Mouse (Mus musculus): ENCODE measurements at regions not wholly inside any gene's neighbourhood (a gene's known extent, or its start where the extent isn't known, plus 50 kb on each side); places are given as distances from the start of the nearest gene placed in this dataset.

DNA sequence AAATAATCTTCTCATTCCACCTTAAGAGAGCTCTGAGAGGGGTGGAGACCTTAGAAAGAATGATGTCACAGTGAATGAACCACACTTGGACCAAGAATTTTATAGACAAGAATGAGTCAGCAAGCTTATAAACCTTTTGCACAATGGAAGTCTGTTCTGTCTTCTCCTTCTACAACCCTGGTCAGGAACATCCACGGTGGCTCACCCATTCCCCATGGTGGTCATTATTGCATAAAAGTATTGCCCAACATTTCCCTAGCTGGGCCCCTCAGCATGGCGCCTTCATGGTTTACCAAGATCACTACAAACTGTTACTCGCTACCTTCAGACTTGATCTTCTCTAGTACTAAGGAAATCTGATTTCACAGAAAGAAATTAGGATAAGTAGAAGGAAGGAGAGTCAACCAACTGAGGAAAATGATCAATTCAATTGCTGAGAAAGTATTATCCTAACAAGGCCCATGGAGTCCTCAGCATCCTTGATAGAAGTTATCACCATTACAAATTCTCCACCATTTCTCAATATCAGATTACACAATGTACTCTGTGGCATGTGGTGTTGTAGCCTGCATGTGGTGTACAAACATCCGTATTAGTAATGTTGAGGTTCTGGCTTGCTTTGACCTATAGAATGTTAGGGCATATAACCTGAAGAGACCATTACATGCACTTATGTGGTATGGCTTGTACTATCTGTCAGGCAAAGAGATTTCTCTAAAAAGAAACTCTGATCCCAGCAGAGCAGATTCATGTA is 165.1 kb upstream of the Serpine2 start:
- H3K27me3 ChIP-seq = no peaks in the 10 kb centered on the region
- 93% methylated on average over 4 of the region's 4 CpGs for WGBS

DNA sequence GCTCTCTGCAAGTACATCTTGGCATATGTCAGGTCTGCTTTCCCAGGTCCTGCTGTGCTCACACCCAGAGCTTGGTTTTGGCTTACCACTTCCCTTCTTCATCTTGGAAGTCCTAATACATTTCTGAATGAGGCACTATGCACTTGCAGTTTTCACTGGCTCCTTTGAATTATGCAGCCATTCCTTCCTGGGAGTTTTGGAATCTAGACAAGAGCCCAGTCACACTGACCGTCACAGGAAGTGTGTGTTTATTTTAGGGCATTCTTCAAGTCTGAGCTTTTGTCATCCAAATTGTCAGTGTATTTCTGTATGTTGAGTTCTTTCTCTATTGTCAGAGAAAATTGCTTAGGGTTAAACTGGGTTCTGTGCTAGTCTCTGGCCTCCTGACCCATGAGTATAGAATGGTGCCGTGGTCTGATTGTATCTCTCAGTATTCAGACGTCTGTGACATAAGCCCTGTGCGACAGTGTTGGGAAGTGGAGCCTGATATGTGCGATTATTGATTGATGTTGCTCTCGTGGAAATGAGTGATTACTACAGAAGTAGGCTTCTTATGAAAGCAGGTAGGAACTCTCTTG is 162.6 kb upstream of the Serpine2 start:
- H3K27me3 ChIP-seq = no peaks in the 10 kb centered on the region
- H3K36me3 ChIP-seq = no peaks in the 10 kb centered on the region
- WGBS = 66% methylated on average over 6 of the region's 6 CpGs
- H3K4me2 ChIP-seq (replicated peaks) = no peak overlapping the region
- no peak for ATAC-seq (ENCODE audit: low FRiP score, low read depth)
- H3K4me3 ChIP-seq = no peak overlapping the region
- H3K9me3 ChIP-seq = no peaks in the 10 kb centered on the region
- H3K9ac ChIP-seq (replicated peaks) = no peak overlapping the region
- H3K27ac ChIP-seq (replicated peaks) = no peak overlapping the region
- H3K4me1 ChIP-seq = no peaks in the 10 kb centered on the region

More for the DNA sequence above, 165.1 kb upstream of the Serpine2 start:
- Histone ChIP-seq H3K4me3 (no peak overlapping the region), H3K9me3 (no peaks in the 10 kb centered on the region), H3K36me3 (no peaks in the 10 kb centered on the region), H3K27ac (replicated peaks) (no peak overlapping the region), H3K9ac (replicated peaks) (no peak overlapping the region), H3K4me2 (replicated peaks) (no peak overlapping the region), H3K4me1 (no peaks in the 10 kb centered on the region)
- no peak for ATAC-seq (ENCODE audit: low FRiP score, low read depth)

DNA sequence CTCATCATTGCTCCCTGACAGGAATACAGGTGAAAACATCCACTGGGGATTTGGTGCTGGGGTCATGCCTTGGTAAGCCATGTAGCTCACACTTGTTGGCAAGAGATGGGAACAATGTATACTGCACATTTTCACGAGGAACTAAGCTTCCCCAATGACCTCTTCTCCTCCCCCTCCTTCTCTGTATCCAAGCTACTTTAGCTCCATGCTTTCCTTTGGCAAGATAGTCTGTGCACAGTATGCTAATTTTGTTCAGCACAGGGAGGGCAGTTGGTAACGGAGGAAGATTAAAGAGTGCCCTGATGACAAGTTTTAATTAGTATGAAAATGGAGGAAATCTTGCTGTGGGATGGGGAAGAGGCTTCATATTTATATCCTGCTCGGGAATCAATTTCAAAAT is 160.9 kb upstream of the Serpine2 start:
- ATAC-seq (ENCODE audit: low FRiP score, low read depth) = no peak

GRCm38 (mm10) chr1:80018391-80019065 is 157.5 kb upstream of the Serpine2 start:
- H3K4me1 ChIP-seq = no peaks in the 10 kb centered on the region

More for the DNA sequence above, 160.9 kb upstream of the Serpine2 start:
- WGBS = 55% methylated on average over 3 of the region's 3 CpGs
- H3K9me3 ChIP-seq = no peaks in the 10 kb centered on the region
- no peaks in the 10 kb centered on the region for H3K36me3 ChIP-seq
- H3K27ac ChIP-seq (replicated peaks) = no peak overlapping the region
- H3K27me3 ChIP-seq = no peaks in the 10 kb centered on the region
- H3K9ac ChIP-seq (replicated peaks) = no peak overlapping the region
- H3K4me1 ChIP-seq = no peaks in the 10 kb centered on the region
- H3K4me2 ChIP-seq (replicated peaks) = no peak overlapping the region
- H3K4me3 ChIP-seq = no peak overlapping the region

DNA sequence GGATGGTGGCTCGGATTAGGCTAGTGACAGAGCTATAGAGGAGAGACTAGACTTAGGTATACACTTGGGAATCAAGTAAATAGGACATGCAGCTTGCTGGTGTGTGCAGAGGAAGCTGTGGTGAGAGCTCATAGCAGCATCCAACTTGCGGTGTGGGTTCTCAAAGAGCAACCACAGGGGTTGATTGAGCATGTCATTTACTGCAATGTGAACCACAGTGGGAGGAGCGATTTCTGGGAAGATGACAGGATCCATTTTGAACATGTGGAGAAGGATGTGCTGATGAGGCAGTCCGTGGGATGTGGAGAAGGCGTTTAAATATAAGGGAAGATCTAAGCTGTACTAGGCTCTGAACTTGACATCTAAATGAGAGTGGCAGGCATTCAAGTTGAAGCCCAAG is 154.5 kb upstream of the Serpine2 start:
- 87% methylated on average over 5 of the region's 5 CpGs for WGBS
- no peak overlapping the region for H3K27ac ChIP-seq (replicated peaks)

More at GRCm38 (mm10) chr1:80018391-80019065, 157.5 kb upstream of the Serpine2 start:
- 76% methylated on average over 11 of the region's 11 CpGs for WGBS
- Histone ChIP-seq H3K9me3 (no peaks in the 10 kb centered on the region), H3K27ac (replicated peaks) (no peak overlapping the region), H3K4me3 (no peak overlapping the region), H3K36me3 (no peaks in the 10 kb centered on the region), H3K9ac (replicated peaks) (no peak overlapping the region), H3K27me3 (no peaks in the 10 kb centered on the region), H3K4me2 (replicated peaks) (no peak overlapping the region)
- no peak for ATAC-seq (ENCODE audit: low FRiP score, low read depth)

DNA sequence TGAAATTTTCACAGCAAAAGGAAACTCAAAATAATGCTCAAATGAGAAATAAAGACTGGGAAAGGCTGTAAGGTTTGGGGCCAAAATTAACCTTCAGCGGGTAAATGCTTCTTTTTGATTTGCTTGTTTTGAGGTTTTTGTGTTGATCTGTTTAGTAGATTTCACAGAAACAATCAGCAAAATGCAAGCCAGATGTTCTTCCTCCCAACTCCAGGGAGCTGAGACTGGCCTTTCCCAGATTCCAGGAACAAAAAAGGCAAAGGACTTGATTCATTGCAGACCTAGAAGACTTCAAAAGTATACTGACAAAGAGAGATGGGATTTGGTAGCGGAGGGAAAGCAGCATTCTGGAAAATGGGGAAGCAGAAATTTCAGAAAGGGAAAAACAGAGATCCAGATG is 153.6 kb upstream of the Serpine2 start:
- H3K4me1 ChIP-seq = no peaks in the 10 kb centered on the region
- 84% methylated on average over 2 of the region's 2 CpGs for WGBS

More for the DNA sequence above, 154.5 kb upstream of the Serpine2 start:
- Histone ChIP-seq H3K4me3 (no peak overlapping the region), H3K4me2 (replicated peaks) (no peak overlapping the region), H3K36me3 (no peaks in the 10 kb centered on the region), H3K9ac (replicated peaks) (no peak overlapping the region), H3K9me3 (no peaks in the 10 kb centered on the region), H3K27me3 (no peaks in the 10 kb centered on the region), H3K4me1 (no peaks in the 10 kb centered on the region)
- no peak for ATAC-seq (ENCODE audit: low FRiP score, low read depth)

GRCm38 (mm10) chr1:80010724-80011123 is 149.7 kb upstream of the Serpine2 start:
- ATAC-seq (ENCODE audit: low FRiP score, low read depth) = no peak
- Histone ChIP-seq H3K4me1 (no peaks in the 10 kb centered on the region), H3K36me3 (no peaks in the 10 kb centered on the region), H3K27me3 (no peaks in the 10 kb centered on the region), H3K9ac (replicated peaks) (no peak overlapping the region), H3K9me3 (no peaks in the 10 kb centered on the region), H3K4me2 (replicated peaks) (no peak overlapping the region), H3K4me3 (no peak overlapping the region), H3K27ac (replicated peaks) (no peak overlapping the region)
- 52% methylated on average over 4 of the region's 4 CpGs for WGBS

More for the DNA sequence above, 153.6 kb upstream of the Serpine2 start:
- no peak overlapping the region for H3K27ac ChIP-seq (replicated peaks)
- no peak overlapping the region for H3K9ac ChIP-seq (replicated peaks)
- H3K9me3 ChIP-seq = no peaks in the 10 kb centered on the region
- H3K27me3 ChIP-seq = no peaks in the 10 kb centered on the region
- H3K4me3 ChIP-seq = no peak overlapping the region
- no peak for ATAC-seq (ENCODE audit: low FRiP score, low read depth)
- no peaks in the 10 kb centered on the region for H3K36me3 ChIP-seq
- H3K4me2 ChIP-seq (replicated peaks) = no peak overlapping the region

GRCm38 (mm10) chr1:79999081-79999480 is 138.1 kb upstream of the Serpine2 start:
- Histone ChIP-seq H3K4me3 (no peak overlapping the region), H3K36me3 (no peaks in the 10 kb centered on the region), H3K4me1 (no peaks in the 10 kb centered on the region), H3K27me3 (no peaks in the 10 kb centered on the region), H3K9ac (replicated peaks) (no peak overlapping the region), H3K9me3 (no peaks in the 10 kb centered on the region), H3K27ac (replicated peaks) (no peak overlapping the region), H3K4me2 (replicated peaks) (no peak overlapping the region)
- WGBS = 87% methylated on average over 11 of the region's 11 CpGs
- ATAC-seq (ENCODE audit: low FRiP score, low read depth) = no peak

DNA sequence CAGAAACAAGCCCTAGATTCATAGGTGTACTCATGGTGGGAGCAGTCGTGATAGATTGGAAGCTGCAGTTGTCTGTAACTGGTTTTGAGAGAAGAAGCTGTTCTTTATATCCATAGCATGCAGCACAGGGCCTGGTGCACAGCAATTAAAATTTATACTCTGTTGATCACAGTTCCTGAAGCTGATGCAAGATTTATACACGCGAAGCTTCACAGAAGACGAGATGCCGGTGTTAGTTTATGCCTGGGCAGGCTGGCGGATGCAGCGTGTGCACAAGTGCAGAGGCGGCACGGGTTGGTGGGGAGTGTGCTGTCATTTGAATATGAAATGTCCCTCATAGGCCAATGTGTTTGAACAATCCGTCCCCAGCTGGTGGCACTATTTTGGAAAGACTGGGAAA is 136.9 kb upstream of the Serpine2 start:
- Histone ChIP-seq H3K4me2 (replicated peaks) (no peak overlapping the region), H3K9ac (replicated peaks) (no peak overlapping the region), H3K36me3 (no peaks in the 10 kb centered on the region), H3K9me3 (no peaks in the 10 kb centered on the region), H3K27ac (replicated peaks) (no peak overlapping the region), H3K4me3 (no peak overlapping the region), H3K4me1 (no peaks in the 10 kb centered on the region), H3K27me3 (no peaks in the 10 kb centered on the region)
- ATAC-seq (ENCODE audit: low FRiP score, low read depth) = no peak
- WGBS = 91% methylated on average over 10 of the region's 10 CpGs

- Histone ChIP-seq H3K4me2 (replicated peaks) (no peak overlapping the region), H3K36me3 (no peaks in the 10 kb centered on the region), H3K4me3 (no peak overlapping the region), H3K27me3 (no peaks in the 10 kb centered on the region), H3K9me3 (no peaks in the 10 kb centered on the region), H3K4me1 (no peaks in the 10 kb centered on the region), H3K27ac (replicated peaks) (no peak overlapping the region), H3K9ac (replicated peaks) (no peak overlapping the region)
- ATAC-seq (ENCODE audit: low FRiP score, low read depth) = no peak
- WGBS = 95% methylated on average over 6 of the region's 6 CpGs
Measured at GRCm38 (mm10) chr1:79997456-79997855, 136.5 kb upstream of the Serpine2 start.

DNA sequence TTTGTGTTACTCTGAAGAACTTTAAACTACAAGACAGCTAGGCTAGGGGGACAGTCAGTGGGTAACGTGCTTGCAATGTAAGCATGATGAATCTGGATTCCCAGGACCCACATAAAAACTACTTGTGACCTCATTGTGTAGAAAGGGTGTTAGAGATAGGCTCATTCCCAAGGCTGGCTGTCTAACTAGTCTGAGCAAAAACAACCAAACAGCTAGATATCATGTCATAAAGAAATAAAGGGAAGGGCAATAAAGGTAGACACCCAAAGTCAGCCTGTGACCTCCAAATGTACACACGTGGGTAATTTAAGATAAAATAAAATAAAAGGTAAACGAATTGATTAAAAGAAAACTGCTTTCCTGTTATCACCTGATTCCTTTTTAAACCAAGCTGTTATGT is 123.7 kb upstream of the Serpine2 start:
- no peaks in the 10 kb centered on the region for H3K4me1 ChIP-seq
- H3K9ac ChIP-seq (replicated peaks) = no peak overlapping the region
- no peaks in the 10 kb centered on the region for H3K9me3 ChIP-seq
- 76% methylated on average over 3 of the region's 3 CpGs for WGBS
- H3K4me2 ChIP-seq (replicated peaks) = no peak overlapping the region
- no peaks in the 10 kb centered on the region for H3K36me3 ChIP-seq
- H3K27me3 ChIP-seq = no peaks in the 10 kb centered on the region
- no peak overlapping the region for H3K27ac ChIP-seq (replicated peaks)
- no peak for ATAC-seq (ENCODE audit: low FRiP score, low read depth)
- H3K4me3 ChIP-seq = no peak overlapping the region

GRCm38 (mm10) chr1:79982678-79983280 is 121.8 kb upstream of the Serpine2 start:
- H3K9ac ChIP-seq (replicated peaks) = no peak overlapping the region
- H3K9me3 ChIP-seq = no peaks in the 10 kb centered on the region
- 79% methylated on average over 13 of the region's 13 CpGs for WGBS
- no peak overlapping the region for H3K27ac ChIP-seq (replicated peaks)
- no peak overlapping the region for H3K4me2 ChIP-seq (replicated peaks)
- H3K36me3 ChIP-seq = no peaks in the 10 kb centered on the region
- no peak overlapping the region for H3K4me3 ChIP-seq
- no peaks in the 10 kb centered on the region for H3K27me3 ChIP-seq
- no peak for ATAC-seq (ENCODE audit: low FRiP score, low read depth)
- no peaks in the 10 kb centered on the region for H3K4me1 ChIP-seq

All from midbrain, embryonic 12.5 days (tissue).